Mouse (Mus musculus) liver, embryonic 12.5 days (tissue): ENCODE data around the gene Kpna1. TPM values are rescaled to one million over a fixed set of nuclear protein-coding genes. Genes with fewer than 3 reads are reported as not detected.

Source experiments
- ATAC-seq: fragments of 200-750 bp; cut with Nextera tagmentation; 2 replicates; pipeline ENCODE4 v1.8.0; 2017; ENCODE audit warnings: moderate number of reproducible peaks, mild to moderate bottlenecking, moderate library complexity
- H3K27ac ChIP-seq: fragments of 300-500 bp; sonication (generic); 2 replicates; pipeline ENCODE4 v1.5.1; 2016; ENCODE audit warnings: mild to moderate bottlenecking
- H3K27me3 ChIP-seq: fragments of 300-500 bp; sonication (generic); replicated peaks from 2 replicates; pipeline ENCODE4 v1.6.1; 2016; ENCODE audit warnings: mild to moderate bottlenecking, moderate library complexity
- H3K36me3 ChIP-seq: fragments of 300-500 bp; sonication (generic); 2 replicates; pipeline ENCODE4 v1.6.1; 2016; ENCODE audit warnings: mild to moderate bottlenecking, moderate library complexity
- H3K4me1 ChIP-seq: fragments of 300-500 bp; sonication (generic); 2 replicates; pipeline ENCODE4 v1.6.1; 2016
- H3K4me2 ChIP-seq: fragments of 300-500 bp; sonication (generic); 2 replicates; pipeline ENCODE4 v1.6.1; 2016; ENCODE audit warnings: mild to moderate bottlenecking, moderate library complexity
- H3K4me3 ChIP-seq: fragments of 300-500 bp; sonication (generic); 2 replicates; pipeline ENCODE4 v1.5.1; 2016; ENCODE audit warnings: mild to moderate bottlenecking, moderate library complexity
- H3K9ac ChIP-seq: fragments of 300-500 bp; sonication (generic); 2 replicates; pipeline ENCODE4 v1.6.1; 2016; ENCODE audit warnings: mild to moderate bottlenecking, moderate library complexity
- H3K9me3 ChIP-seq: fragments of 300-500 bp; sonication (generic); replicated peaks from 2 replicates; pipeline ENCODE4 v1.6.1; 2016; ENCODE audit warnings: mild to moderate bottlenecking, moderate library complexity
- WGBS: fragments of 180-500 bp; shearing (Covaris S2); methylation state at CpG from one replicate; pipeline ENCODE4 v1.1.7; 2016; ENCODE audit not compliant: insufficient replicate concordance; 5-methylcytosine and 5-hydroxymethylcytosine counted together
- polyA plus RNA-seq: library from polyadenylated mRNA; unstranded; fragments of >200 nt; fragmentation: Nextera tagmentation; extraction: Ambion mirVana; gene quantifications from 2 replicates; pipeline ENCODE4 v1.2.1, GENCODE M21; 2016

Gene Kpna1
- polyA plus RNA-seq, 1 experiment from 2014 or later: 52.6 TPM

DNA sequence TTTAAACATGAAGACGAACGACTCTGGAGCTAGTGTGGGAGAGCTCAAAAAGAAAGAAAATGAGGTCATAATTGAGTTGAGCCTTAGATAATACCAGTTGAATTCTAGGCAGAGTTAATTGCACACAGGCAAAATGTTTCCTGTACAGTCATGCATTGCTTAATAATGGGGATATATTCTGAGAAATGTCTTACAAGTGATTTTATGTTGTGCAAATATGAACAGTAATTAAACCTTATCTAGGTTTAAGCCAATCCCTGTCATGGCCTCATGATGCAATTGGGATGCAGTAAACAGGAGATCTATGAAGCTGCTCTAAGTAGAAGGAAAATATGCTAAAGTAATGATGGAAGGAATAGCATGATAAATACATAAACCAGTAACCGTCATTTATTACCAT lies 96.2 kb downstream of the Kpna1 start:
- Histone ChIP-seq H3K4me3 (no peak overlapping the region), H3K9me3 (no peaks in the 10 kb centered on the region), H3K36me3 (peaks cover 20% of the 10 kb centered on the region), H3K27ac (no peak overlapping the region), H3K9ac (no peak overlapping the region), H3K4me2 (no peak overlapping the region), H3K27me3 (no peaks in the 10 kb centered on the region), H3K4me1 (peaks cover 15% of the 10 kb centered on the region)
- ATAC-seq: no peak
- WGBS: 83% methylated on average over 3 of the region's 3 CpGs

DNA sequence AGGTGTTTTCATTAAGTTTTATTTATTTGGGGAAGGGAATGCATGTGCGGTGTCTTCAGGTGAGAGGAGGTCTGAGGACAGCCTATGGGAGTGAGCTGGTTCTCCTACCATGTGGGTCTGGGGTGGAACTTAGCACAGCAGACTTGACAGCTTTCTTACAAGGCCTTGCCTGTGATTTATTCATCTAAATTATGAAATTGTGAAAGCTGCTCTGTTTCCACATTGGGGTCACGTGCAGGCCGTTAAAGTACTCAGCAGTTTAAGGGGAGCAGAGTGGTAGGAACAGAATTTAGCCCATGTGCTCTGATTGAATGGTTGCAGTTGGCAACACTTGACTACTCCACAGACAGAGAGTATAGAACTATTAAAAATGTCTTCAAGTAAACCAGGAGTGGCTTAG lies 101.4 kb downstream of the Kpna1 start:
- H3K4me3 ChIP-seq: no peak overlapping the region
- H3K4me1 ChIP-seq: no peaks in the 10 kb centered on the region
- ATAC-seq: no peak
- H3K36me3 ChIP-seq: peaks cover 37% of the 10 kb centered on the region
- no peak overlapping the region for H3K4me2 ChIP-seq
- no peaks in the 10 kb centered on the region for H3K9me3 ChIP-seq
- no peaks in the 10 kb centered on the region for H3K27me3 ChIP-seq
- H3K27ac ChIP-seq: no peak overlapping the region
- no peak overlapping the region for H3K9ac ChIP-seq
- 89% methylated on average over 3 of the region's 3 CpGs for WGBS

Other genes starting within 250 kb of the Kpna1 start
- gene Dirc2, start 209.4 kb upstream of the Kpna1 start, polyA plus RNA-seq: 7.1 and 7.8 TPM in 2 replicates
- 22.4 and 23.0 TPM in 2 replicates for gene Hspbap1, start 208.4 kb upstream of the Kpna1 start, polyA plus RNA-seq
- 0.81 and 1.2 TPM in 2 replicates for gene Parp14, start 107.2 kb upstream of the Kpna1 start, polyA plus RNA-seq
- gene Parp9, start 40.3 kb upstream of the Kpna1 start, polyA plus RNA-seq: 5.7 and 5.8 TPM in 2 replicates
- 3.4 and 3.5 TPM in 2 replicates for gene Dtx3l, start 39.6 kb upstream of the Kpna1 start, polyA plus RNA-seq
- gene Wdr5b, start 62.4 kb downstream of the Kpna1 start, polyA plus RNA-seq: 3.6 and 4.0 TPM in 2 replicates
- 242 and 259 TPM in 2 replicates for gene Fam162a, start 92.8 kb downstream of the Kpna1 start, polyA plus RNA-seq
- 73.2 and 79.9 TPM in 2 replicates for gene Ccdc58, start 92.9 kb downstream of the Kpna1 start, polyA plus RNA-seq
- gene Csta1, start 152.5 kb downstream of the Kpna1 start, polyA plus RNA-seq: not detected in 2 replicates
- 8.1 and 13.6 TPM in 2 replicates for gene Stfa2l1, start 178.1 kb downstream of the Kpna1 start, polyA plus RNA-seq
- gene Gm5483, start 205.5 kb downstream of the Kpna1 start, polyA plus RNA-seq: 31.9 and 37.4 TPM in 2 replicates
- 0.75 and 0.81 TPM in 2 replicates for gene Gm5416, start 231.7 kb downstream of the Kpna1 start, polyA plus RNA-seq
- 1.1 and 1.4 TPM in 2 replicates for gene 2010005H15Rik, start 242.7 kb downstream of the Kpna1 start, polyA plus RNA-seq